Mouse (Mus musculus) monocyte, adult 2 months (primary cell): ENCODE measurements around the gene Fhit.
"Not testable (repeated sequence)": the region's sequence is repeated elsewhere in the genome, so short reads cannot be mapped to it uniquely, and the experiment has no call there.

Experiments
- DNase-seq, 2 experiments: peaks; one replicate each; pipeline ENCODE4 v3.0.0; 2022; ENCODE audit warnings: low spot score in 2 of 2, low read depth in 1 of 2

Gene Fhit

DNA sequence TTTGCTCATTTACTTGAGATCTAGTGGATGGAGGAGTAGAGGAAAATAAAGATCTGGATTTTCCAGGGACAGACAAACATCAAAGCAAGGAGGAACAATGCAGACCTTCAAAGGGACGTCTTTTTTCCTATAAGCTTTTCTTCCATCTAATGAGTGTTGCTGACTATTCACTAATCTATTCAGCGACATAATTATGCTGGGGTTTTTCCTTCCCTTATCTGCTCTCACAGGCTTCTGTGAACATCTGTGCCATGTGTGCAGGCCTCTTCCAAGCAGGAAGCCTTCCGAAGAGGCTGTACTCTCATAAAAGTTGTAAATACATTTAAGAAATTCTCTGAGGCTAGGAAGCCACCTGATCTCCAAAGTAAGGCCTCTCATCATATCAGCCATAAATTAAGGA is 228.2 kb downstream of the Fhit start:
- no peak for DNase-seq

DNA sequence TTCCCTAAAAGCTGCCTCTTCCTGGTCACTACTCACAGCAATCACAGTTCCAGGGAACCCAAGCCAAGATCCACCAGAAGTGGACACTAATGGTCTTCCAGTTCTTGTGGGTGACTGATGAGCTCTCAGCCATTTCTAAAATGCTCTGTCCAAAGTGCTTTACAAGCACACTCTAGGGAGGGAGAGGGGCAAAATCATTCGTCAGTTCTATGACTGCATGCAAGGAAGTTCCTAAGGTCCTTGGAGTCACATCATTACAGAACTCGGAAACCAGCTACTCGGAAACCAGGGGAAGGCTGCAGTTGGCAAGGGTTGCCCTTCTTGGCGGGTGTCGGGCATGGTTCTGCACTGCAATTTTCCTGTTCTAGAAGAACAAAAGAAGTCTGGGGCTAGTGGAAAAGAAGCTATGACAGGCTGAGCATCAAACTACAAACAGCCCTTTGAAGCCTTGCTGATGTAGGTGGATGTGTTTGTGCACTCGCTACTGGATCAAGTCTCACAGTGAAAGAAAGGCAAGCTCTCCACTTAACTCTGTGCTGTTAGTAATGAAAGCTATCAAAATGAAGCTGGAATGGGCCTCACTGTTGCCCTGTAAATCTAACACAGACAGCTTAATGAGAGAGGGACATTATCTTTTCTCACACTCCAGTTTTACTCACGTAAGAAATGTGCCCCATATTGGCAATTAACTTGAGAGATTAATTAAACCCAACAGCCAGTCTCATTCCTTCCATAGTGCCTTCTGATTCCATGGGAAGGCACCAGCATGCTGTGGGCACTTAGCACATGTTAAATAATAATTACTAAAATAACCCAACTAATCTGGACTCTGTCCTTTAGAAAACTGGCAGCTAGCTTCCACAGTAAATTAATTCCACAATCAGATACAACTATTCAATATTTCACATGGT is 243.7 kb downstream of the Fhit start:
- DNase-seq = no peak

DNA sequence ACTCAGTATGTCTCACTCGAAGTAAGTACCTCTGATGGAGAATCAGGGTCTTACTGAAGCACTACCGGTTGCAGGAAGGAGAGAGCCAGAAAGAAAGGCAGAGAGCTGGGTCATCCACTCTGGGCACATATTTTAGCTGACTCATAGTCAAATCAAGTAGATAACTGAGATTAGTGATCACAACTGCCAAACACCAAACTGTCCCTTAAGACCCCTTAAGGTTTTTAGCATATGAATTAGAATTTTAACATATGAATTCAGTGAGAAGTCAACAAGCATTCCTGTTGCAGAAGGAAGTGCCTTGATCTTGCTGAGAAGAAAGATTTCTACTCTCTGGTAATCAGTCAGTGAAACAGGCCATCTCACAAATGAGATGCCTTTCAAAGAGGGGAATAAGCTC is 253.8 kb downstream of the Fhit start:
- no peak for DNase-seq

DNA sequence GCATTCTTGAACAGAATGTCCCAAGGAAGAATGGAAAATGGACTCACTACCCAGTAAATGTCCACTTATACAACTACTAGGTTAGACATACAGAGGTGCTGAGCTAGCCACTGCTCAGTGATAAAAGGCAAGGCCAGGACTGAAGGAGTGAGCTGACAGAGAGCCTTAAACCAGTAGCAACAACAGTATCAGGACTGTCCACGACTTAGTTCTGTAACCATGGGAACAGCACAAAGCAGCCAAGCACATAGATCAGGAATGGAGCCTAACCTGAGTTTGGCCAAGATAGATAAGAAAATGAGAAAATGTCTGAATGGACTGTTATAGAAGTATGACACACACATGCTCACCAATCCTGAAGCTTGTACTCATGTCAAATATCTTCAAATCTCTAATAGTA is 279.1 kb downstream of the Fhit start:
- no peak for DNase-seq

DNA sequence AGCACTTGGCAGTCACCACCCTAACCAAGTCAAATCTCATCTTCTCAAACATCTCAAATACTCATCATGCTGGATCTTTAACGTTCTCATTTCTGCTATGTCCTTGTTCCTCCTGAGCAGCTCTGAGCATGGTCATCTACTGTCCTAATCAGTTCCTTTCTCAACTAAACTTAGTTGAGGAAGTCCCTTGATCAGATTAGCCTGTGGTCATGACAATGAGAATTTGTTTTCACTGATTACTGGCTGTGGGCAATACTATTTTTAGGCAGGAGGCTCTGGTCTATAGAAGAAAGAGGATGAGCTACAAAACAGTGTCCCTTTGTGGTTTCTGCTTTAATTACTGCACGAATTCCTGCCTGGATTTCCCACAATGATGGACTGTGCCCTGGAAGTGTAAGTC is 281.1 kb downstream of the Fhit start:
- DNase-seq = no peak

DNA sequence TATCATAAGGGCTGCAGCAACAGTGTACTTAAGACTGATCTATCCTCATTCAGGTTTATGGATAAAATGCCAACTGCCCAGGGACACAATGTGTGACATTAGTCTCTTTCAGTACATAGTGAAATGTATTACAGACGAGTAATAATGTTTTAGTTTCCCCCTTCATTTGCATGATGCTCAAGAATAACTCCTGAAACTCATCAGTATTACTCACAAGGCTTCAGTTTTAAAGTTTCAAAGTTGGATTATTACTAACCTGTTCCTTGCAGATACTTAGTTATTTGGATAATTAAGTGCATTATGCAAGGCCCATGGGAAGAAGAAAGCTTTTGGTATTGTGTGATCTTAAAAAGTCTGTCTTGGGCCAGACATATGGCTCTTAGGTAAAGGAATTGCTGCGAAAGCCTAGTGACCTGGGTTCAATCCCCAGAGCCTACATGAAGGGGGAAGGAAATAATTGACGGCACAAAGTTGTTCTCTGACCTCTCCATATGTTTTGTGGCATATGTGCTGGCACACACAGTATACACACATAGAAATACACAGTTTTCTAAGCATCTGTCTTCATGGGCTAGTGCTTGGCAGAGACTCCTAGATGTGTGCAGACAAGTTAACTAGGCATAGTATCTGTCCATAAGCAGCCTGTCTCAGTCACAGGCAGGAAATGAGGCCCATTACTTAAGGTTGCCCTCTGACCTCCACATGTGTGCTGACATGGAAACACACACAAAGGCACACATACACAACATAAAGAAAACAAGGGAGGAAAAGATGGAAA is 287.1 kb downstream of the Fhit start:
- no peak for DNase-seq

DNA sequence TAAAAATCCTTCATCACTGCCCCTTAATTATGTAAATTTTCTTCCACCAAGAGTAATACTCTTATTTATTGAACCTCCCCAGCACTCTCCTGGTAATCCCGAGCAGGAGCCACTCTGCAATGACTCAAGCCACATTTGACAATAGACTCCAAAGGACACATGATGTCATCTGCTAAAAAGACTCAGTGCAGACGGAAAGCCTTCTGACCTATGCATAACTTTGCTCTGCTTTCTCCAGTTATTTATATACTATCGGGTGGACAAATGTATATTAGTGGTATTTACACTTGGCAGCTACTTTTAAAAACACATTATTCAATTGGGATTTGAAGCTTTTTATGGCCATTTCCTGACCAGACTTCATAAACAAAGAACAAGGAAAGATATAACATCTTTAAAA is 304.2 kb downstream of the Fhit start:
- DNase-seq = no peak

DNA sequence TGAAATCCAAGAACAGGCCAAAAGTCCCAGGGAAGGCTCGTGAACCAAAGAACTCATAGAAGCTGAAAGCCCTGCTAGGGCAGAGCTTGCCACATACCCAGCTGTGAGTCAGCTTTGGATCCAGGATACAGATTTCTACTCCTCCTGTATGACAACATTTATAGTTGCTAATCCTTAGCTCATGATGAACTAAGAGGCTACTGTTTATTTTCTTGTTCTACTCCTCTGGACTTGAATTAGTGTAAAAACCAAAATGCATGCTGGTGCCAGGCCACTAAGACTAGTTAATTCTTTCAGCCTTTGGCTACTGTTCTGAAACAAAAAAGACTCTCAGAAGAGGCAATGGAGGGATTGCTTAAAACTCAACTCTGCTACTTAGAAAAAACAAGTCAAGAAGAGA is 309.9 kb downstream of the Fhit start:
- DNase-seq = no peak

DNA sequence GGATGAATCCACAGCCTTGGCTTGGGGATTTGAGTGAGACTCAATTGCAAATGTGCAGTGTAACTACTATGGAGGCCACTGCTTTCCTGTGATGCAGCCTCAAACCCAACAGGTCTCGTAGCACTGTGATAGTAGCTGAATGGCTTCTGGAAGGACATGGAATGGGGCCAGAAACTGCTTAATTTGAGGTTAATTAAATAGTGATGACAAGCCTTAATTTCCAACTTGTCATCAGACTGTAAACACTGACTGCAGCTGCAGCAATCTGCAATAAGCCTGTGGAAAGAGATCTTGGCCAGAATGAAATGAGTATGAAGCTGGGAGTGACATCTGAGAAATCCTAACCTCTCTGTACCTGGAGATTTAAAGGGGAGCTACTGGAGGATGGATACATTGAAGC is 325.8 kb downstream of the Fhit start:
- no peak for DNase-seq

DNA sequence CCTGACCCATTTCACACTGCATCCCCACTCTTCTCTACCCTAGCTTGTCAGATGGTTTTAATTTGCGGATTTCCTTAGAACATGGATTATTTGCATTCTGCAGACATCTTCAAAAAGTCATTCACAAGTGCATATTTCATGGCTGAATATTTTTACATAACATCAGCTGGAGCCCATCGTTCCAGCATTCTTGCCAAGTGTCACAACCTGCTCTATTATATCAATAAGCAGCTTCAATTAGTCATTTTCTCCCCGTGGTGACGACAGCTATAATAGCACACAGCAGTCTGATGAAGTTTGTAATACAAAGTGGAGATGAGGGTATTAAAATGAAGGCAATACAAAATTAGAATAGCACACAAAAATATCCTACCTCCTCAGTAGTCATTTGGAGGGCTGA is 337.0 kb downstream of the Fhit start:
- DNase-seq = no peak

DNA sequence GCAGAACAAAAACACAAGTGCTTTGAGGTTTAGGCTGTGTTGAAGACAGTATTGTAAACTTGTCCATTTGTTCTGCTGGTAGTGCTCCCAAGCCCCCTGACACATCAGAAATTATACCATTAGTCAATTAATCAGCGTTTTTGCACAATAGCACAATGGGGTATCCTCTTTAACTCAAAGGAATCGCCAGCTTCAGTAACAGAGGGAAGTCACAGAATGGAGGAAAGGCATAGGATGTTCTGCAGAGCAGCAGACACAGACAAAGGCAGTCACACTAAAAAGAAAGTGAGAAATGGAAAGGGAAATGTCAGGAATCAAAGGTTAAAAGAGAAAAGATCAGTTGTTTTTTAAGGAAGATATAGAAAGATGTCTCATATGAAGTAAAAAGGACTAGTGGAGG is 348.3 kb downstream of the Fhit start:
- DNase-seq = no peak

DNA sequence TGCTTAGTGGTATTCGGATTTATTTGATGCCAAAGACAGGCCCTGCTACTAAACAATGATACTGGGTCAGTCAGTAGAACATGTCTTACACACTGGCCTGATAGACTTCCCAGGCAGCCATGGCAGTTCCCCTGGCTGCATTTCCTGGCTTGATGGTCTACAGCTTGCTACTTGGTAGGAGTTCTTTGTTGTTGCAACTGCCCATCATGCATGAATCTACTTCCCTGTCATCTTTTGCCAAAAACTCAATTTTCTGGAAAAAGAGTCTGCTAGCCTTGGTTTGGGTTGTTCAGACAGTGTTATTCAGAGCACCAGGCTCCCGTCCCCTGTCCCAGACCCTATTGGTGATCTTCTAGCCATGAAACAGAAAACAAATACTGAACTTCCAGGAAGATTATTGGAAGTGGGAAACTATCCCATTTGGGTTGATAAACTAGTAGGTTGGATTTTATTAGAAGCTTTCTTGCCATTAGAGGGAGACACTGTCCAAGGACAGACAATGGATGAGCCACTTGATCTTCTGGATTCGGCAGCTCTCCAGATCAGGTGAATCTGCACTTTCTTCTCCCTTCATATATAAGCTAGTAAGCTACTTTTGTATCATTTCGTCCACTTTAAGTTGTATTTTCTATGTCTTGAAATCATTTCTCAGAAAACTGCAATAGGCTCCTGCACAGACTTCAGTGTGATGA is 363.2 kb downstream of the Fhit start:
- DNase-seq = no peak

DNA sequence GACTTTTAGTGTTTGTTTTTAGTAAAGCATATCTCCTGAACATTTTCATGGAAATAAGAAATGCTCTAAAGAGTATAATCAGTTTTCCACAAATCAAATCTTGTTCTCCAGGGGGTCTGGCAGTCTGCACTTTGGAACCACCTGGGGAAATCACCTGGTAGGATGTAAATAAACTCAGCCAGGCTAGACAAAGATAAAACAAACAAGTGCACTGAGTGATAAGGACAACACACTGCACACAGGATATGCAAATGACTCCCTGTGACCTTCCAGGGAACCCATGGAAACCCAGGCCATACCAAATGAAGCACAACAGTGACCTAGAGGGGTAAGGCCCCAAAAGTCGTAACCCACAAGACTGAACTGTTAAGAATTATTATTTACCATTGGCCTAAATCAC is 364.2 kb downstream of the Fhit start:
- DNase-seq = no peak

DNA sequence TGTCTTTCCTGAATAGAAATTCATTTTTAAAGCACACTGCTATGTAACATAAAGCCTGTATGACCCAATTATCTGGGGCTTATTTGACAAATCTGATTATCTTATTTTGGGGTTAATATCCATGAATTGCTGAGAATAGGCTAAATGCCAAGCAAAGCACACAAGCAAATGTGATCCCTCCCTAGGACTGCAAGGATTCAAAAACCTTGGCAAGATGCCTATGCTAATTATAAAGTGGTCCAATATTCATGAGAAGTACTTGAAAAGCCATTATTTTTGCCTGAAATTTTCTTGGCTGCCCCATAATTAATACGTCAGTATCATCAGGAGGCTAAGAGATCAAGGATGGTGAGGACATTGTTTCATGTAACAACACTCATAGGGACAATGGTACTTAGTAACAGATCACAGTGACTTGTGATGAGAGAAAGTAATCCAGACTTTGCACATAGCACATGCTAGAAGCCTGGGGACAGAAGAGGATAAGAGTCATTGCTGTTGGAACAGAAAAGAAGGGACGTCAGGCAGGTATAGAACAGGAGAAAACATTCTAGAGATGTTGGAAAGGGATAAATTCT is 366.2 kb downstream of the Fhit start:
- DNase-seq = no peak

DNA sequence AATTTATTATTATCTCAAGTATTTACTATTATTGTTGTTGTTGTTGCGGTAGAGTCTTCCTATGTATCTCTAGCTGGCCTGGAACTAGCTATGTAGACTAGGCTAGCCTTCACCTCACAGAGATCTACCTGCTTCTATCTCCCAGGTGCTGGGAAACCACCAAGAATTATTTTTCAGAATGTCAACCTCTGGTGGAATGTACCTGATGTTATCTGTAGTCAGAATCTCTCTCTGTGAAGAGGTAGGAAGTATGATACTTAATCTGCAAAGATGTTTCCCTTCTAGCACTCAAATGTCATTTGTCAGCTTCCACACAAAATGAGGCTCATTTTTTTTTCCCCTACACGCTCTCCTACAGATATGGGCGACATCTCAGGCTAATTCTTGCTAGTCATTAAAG is 377.9 kb downstream of the Fhit start:
- DNase-seq = no peak

DNA sequence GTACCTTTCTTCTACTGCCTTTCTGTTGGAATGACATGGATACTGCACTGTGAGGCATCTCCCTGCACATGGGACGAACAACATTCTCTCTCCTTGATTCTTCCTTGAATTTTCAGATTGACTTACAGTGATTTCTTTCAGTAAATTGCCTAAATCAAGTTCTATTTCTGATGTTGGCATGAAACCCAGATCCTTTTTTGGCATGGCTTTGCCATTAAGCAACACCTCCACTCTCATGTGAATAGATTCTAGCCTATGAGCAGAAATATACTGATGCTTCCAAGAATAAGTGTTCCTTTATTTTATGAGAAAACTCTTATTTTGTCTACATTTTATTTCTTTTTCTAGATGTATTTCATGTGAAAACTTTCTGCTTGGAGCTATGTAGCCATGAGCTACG is 383.1 kb downstream of the Fhit start:
- no peak for DNase-seq

DNA sequence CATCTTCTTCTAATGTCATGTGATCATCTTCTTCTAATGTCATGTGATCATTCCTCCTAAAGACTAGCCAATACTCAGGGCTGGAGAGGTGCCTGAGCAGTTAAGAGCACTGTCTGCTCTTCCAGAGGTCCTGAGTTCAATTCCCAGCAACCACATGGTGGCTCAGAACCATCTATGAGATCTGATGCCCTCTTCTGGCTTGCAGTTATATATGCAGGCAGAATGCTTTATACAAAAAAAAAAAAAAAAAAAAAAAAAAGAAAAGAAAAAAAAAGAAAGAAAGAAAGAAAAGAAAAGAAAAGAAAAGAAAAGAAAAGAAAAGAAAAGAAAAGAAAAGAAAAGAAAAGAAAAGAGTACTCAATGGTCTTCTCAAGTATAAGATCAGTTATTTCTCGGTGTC is 407.0 kb downstream of the Fhit start:
- not testable (repeated sequence) for DNase-seq

DNA sequence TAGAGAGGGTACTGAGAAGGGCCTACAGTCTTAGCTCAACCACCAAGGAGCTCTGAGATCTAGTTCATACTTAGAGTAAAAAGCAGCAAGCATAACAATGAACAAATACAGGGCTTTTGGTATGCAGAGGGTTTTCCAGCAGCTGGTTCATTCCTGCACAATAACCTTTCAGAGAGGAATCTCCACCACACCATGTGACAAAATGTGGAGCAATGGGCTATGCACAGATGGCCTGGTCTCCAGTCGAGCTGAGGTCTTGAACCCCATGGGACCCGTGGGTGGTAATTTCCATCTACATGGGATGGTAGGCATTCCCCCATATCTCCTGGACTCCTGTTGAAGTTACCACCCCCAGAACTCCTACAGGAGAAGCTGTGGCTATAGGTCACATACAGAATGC is 423.8 kb downstream of the Fhit start:
- DNase-seq = no peak

DNA sequence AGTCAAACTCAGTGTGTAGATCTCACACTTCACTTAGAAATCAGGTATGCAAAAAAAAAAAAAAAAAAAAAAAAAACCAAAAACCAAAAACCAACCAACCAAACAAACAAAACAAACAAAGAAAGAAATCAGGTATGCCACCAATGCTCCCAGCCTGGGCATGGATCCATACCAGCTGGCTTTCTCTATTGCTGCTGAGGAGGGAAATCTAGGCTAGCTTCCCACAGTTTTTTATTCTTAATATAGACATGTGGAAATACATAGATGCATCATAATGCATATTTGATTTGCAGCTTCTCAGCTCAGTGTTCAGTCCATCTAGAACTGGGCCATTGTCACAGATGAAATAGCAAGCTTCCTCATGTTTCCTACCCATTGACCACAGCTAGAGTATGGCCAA is 439.3 kb downstream of the Fhit start:
- DNase-seq = no peak

DNA sequence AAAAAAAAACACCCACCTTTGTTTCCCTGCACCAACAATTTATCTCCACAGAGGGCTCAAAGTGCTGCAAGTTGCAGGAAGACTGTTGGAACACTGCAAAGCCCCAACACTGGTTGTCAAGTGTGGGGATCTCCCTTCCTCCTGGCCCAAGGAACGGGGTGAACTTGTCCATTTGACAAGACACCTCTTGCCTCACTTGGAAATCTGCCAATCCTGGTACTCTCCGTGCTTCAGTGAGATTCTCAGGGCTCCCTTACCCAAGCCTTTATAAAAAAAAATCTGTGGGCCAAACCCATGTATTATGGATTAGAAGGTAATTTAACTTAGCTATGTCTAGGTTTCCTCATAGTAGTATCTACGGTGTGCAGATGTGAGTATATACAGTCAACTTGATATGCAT is 448.9 kb downstream of the Fhit start:
- DNase-seq = no peak

DNA sequence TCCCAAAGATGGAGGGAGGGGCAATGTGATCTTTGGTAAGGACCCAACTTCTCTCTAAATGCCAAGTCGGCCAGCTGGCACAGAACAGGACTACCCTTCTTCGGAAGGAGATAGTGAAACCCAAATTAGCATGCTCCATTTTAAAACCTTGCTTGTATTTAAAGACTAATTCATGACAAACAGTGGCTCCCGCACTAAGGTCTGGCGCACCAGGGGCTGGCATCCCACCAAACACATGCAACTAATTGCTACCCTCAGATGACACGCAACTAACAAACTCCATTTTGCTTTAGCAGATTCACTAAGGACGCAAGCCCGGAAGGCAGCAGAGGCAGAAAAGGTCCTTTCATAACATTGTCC is 449.3 kb downstream of the Fhit start:
- DNase-seq = no peak
